Mouse (Mus musculus) left cerebral cortex, postnatal 10 days (tissue): ENCODE results near the gene Zkscan17. TPM values are rescaled to one million over a fixed set of nuclear protein-coding genes. Genes with fewer than 3 reads are reported as not detected.

Experiments used
- DNase-seq, 2 experiments: peaks; one replicate each; pipeline ENCODE4 v3.0.0; 2021 to 2022; ENCODE audit warnings: low spot score in 2 of 2, mixed read lengths in 1 of 2; ENCODE audit errors: extremely low spot score in 1 of 2
- intact Hi-C: fragments of 180-260 bp; cut with DNase I; formaldehyde crosslinking; loops from one replicate; pipeline ENCODE4 v1.15.1; 2025
- total RNA-seq, 2 experiments: library from RNA; stranded (reverse); gene quantifications; 2 replicates each; pipeline ENCODE4 v1.2.3; 2021

Gene Zkscan17
- total RNA-seq, 2 experiments from 2014 or later: 15.6 to 16.2 TPM

GRCm38 (mm10) chr11:59525237-59525636, 1.3 kb downstream of the Zkscan17 start:
- intact Hi-C loops: loop anchor here (5.0 to 10.0 kb wide), 3 partner anchors 42 to 250 kb away; no protein-coding TSS in a partner anchor
- peak; percentile 82 to 86 for DNase-seq

- intact Hi-C loops: loop anchor here (10.0 kb wide), 2 partner anchors 221 to 251 kb away; no protein-coding TSS in a partner anchor
- DNase-seq: no peak
These were observed 2.4 kb downstream of the Zkscan17 start for GRCm38 (mm10) chr11:59524150-59524549.

DNA sequence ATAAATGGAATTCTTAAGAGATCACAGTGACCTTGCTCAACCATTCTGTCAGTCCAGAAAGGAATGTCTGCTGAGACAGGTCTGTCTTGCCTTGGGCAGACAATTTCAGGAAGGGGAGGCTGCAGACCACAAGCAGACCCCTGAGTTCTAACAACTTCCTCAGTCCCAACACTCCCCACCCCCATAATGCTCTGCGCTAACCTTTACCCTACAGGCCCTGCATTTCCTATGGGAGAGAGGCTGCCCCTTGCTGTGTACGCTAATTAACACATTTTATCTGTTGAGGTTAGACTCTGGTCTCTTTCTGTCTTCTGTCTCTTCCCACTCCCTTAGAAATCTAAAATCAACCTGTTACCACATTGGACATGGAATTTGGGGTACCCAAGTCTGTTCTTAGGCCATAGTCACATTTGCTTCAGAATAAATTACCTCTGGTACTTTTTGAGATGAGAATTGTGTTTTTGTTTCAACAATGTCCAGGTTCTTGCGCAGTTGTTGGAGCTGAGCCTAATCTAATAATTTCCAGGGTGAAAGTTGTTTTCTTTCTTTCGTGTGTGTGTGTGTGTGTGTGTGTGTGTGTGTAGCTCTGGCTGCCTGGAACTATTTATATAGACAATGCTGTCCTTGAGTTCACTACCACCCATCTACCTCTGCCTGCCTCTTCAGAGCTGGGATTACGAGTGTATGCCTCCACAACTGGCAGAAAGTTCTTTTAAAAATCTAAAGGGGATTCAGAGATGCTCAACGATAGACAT, 6.6 kb downstream of the Zkscan17 start:
- no peak for DNase-seq
- intact Hi-C loops: loop anchor here (10.0 kb wide), 2 partner anchors 225 to 255 kb away; no protein-coding TSS in a partner anchor

- DNase-seq: peak in 1 of 2 experiments; percentile 45
- intact Hi-C loops: no loop called here
These were observed 8.3 kb downstream of the Zkscan17 start for GRCm38 (mm10) chr11:59518226-59518625.

DNA sequence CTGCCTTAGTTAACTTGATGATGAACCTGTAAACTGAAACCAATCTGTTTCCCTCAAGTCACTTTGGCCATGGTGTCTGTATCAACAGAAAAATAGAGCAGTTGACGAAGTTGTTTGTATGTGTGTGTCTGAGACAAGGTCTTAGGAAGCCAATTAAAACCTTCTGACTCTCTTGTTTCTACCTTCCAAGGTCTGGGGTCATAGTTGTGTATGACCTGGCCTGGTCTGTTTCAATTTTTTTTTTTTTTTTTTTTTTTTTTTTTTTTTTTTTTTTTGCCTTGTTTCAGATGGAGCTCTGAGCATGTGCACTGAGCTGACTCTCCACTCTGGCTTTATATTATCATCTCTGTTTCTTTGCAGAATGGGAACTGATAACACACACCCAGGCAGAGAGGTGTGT, 9.1 kb downstream of the Zkscan17 start:
- intact Hi-C loops: no loop called here
- DNase-seq: no peak

- intact Hi-C loops: no loop called here
- DNase-seq: no peak
These were observed 11.8 kb downstream of the Zkscan17 start for GRCm38 (mm10) chr11:59514789-59515188.

DNA sequence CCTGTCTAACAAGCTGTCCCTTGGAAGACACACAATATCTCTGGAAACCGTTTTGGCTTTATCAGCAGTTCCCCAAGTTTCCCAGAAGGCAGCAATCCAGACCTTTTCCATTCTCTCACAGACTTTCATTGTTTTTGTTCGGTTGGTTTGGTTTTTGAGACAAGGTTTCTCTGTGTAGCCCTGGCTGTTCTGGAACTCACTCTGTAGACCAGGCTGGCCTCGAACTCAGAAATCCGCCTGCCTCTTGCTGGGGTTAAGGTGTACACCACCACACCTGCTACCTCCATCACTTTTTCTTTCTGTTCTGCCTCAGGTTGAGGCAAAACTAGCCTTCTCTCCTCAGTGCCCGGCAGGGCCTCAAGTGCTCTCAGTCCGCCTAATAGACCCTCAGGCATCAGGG, 12.2 kb downstream of the Zkscan17 start:
- DNase-seq: no peak
- intact Hi-C loops: no loop called here

DNA sequence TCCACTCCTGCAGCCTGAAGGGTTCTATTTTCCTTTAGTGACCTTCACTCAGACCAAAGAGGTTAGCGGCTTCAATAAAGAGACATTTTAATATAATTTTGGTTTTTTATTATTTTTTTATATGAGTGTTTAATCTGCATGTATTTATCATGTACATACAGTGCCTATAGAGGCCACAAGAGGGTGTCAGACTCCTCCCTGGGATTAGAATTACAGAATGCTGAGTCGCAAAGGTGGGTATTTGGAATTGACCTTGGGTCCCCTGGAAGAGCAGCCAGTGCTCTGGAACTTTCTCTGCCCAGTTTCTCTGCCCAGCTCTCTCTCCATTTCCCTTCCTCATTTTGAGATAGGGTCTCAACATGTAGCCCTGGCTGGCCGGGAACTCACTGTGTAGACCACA, 13.0 kb downstream of the Zkscan17 start:
- intact Hi-C loops: no loop called here
- no peak for DNase-seq

GRCm38 (mm10) chr11:59512733-59513132, 13.8 kb downstream of the Zkscan17 start:
- intact Hi-C loops: no loop called here
- no peak for DNase-seq

DNA sequence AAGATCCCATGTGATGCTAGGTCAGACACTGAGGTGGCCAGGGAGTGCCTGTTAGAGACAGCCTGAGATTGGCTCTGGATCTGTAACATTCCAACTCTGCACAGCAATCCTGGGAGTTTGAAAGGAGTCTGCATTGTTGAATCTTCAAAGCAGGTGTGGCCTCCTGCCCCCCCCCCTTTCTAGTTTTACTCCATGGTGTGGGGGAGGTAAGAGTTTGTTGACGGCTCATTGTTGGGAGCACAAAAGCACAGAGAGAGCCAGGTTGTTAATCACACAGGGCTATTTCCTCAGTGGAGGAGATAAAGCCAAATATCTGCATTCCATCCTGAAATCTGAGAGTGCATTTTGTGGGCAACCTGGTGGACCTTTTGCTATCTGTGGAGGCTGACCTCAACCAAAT, 15.0 kb downstream of the Zkscan17 start:
- no peak for DNase-seq
- intact Hi-C loops: no loop called here

- DNase-seq: no peak
- intact Hi-C loops: no loop called here
These were observed 19.9 kb downstream of the Zkscan17 start for GRCm38 (mm10) chr11:59506713-59507074.

- peak; percentile 72 to 94 for DNase-seq
- intact Hi-C loops: no loop called here
These were observed 20.5 kb downstream of the Zkscan17 start for GRCm38 (mm10) chr11:59505839-59506712.

- intact Hi-C loops: no loop called here
- peak in 1 of 2 experiments; percentile 77 for DNase-seq
These were observed 21.2 kb downstream of the Zkscan17 start for GRCm38 (mm10) chr11:59505351-59505838.

GRCm38 (mm10) chr11:59501978-59502700, 24.4 kb downstream of the Zkscan17 start:
- intact Hi-C loops: no loop called here
- no peak for DNase-seq

DNA sequence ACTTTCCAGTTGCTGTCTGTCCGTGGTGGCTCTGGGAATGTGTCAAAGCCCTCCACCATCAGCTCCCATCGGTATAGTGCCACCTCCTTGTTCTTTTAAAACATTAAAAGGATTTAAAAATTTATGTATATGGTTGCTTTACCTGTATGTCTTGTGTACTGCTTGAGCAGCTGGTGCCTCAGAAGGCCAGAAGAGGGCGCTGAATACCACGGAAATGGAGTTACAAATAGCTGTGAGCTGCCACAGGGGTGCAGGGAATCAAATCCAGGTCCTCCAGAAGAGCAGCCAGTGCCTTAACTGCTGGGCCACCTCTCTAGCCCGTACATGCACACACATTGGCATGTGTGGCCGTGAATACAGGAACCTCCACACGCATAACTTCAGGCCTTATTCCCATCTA, 28.8 kb downstream of the Zkscan17 start:
- DNase-seq: no peak
- intact Hi-C loops: no loop called here

GRCm38 (mm10) chr11:59496672-59497310, 29.8 kb downstream of the Zkscan17 start:
- intact Hi-C loops: no loop called here
- no peak for DNase-seq

DNA sequence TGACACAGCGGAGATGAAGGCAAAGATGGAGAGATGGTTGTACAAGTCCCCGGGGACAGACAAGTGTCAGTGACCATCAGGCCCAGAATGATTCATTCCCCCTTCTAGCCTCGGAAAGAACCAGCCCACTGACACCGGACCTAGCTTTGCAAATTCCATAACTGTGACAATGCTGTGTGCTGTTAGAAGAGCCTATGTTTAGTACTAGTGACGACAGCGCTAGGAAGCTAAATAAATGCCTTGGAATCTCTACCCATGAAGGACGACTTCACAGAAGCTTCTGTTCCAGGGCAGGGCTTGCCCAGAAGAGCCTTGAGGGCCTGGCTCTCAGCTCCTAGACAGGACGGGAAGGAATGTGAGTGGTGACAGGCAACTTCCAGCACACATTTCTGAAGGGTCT, 40.3 kb downstream of the Zkscan17 start:
- intact Hi-C loops: loop anchor here (10.0 kb wide), 1 partner anchor 261 kb away; the partner anchor contains the start of gene Arf1
- DNase-seq: no peak

DNA sequence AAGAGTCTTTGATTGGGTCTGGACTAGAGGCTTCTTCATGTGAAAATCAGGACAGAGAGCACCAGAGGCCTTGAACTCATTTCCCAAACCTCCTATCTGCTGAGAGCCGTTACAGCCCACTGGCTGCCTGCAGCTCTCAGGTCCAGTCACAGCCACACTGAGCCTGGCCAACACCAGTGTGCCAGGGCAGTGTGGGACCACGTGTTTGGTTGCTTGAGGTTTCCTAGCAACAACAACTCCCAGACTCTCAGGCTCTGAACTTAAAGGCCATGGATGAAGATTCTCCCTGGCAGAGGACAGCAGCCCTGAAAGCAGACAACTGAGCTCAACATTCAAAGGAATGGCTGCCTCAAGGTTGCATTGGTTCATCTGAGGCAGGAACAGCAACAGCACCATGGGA, 40.9 kb downstream of the Zkscan17 start:
- no peak for DNase-seq
- intact Hi-C loops: loop anchor here (10.0 kb wide), 1 partner anchor 261 kb away; the partner anchor contains the start of gene Arf1
